ENCODE assay signal across 8 mouse cellular contexts in the genomic region with DNA sequence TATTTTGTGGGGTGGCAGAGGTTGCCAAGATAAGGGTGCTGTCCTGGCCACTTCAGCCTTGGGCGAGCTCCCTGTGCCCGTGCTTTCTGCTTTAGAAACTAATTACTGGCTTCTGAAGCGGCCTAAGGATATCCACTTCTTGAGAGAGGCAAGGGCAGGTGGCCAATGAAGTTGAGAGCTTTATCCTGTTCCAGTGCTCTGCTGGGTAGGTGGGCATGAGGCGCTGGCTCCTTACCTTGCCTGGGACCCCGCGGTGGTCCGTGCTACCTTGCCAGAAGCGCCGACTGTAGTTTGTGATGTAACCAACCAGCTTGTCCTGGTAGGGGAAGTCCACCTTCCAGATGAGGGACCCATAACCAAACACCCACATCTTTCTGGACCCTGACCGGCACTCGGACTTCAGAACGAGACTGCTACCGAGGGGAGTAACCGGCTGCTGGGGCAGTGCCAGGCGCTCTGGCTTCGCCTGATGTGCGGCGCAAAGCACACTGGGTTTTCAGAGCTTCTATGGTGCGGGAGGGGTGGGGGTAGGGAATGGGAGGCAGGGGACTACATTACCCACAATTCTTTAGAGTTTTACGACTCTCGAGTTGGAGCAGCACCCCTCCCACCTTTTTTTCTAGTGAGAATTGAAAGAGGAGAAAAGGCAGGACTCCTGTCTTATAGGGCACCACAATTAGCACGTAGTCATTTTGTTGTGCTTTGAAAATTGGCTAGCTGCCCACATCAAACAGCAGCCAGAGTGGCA. TPM values are rescaled to one million over a fixed set of nuclear protein-coding genes. Genes with fewer than 3 reads are reported as not detected.
DNase-seq lines count a peak whose midpoint lies in the region; ATAC-seq and TF ChIP-seq lines count a peak whose summit lies in the region.

Gene Chac2 (minus strand): TSS at position 474 of the 748 bp plus-strand sequence.

- ATAC-seq in heart, embryonic 15.5 days (replicated peaks; ENCODE audit: insufficient number of reproducible peaks, insufficient read depth, low FRiP score, low read depth): peak; percentile 96
- ATAC-seq in liver, embryonic 14.5 days (ENCODE audit: insufficient read depth): peak; percentile 99
- ATAC-seq in neural tube, embryonic 11.5 days (ENCODE audit: insufficient read depth, low FRiP score, low TSS enrichment): peak; percentile 98
- peak; percentile 99 for ATAC-seq in stomach, postnatal 0 days (ENCODE audit: low FRiP score, low TSS enrichment)

- peak; percentile 59 to 65 for DNase-seq in CD8-positive naive resting alpha-beta T cell, adult 2 months (ENCODE audit: low read depth in 2 of 2, low spot score in 2 of 2)
- DNase-seq in c-Kit-positive CD71-negative TER-119-negative erythroid progenitor cells, embryonic 14.5 days (ENCODE audit: low read depth): peak; percentile 67
- peak; percentile 78 for DNase-seq in forebrain, embryonic 10.5 days (ENCODE audit: extremely low spot score, low spot score)
- DNase-seq in kidney, postnatal 25 days: peak; percentile 95 to 98
- DNase-seq in liver, embryonic 14.5 days (ENCODE audit: low read depth in 3 of 3, low spot score in 3 of 3): peak; percentile 84 to 88 (median 85)
- peak; percentile 88 for DNase-seq in neural tube, embryonic 11.5 days (ENCODE audit: low spot score)
- peak; percentile 93 for DNase-seq in stomach, postnatal 0 days (ENCODE audit: low spot score)

- peak within 1 kb of the TSS; percentile 77 for H3K9ac ChIP-seq in heart, embryonic 15.5 days
- peak within 1 kb of the TSS; percentile 95 for H3K9ac ChIP-seq in liver, embryonic 14.5 days (replicated peaks)
- H3K9ac ChIP-seq in neural tube, embryonic 11.5 days (ENCODE audit: low read length): peak within 1 kb of the TSS; percentile 72
- H3K9ac ChIP-seq in stomach, postnatal 0 days (ENCODE audit: low read length): peak within 1 kb of the TSS; percentile 78

- peak within 1 kb of the TSS; percentile 78 for H3K4me2 ChIP-seq in heart, embryonic 15.5 days
- peak within 1 kb of the TSS; percentile 83 for H3K4me2 ChIP-seq in liver, embryonic 14.5 days (ENCODE audit: low read depth)
- peak within 1 kb of the TSS; percentile 55 for H3K4me2 ChIP-seq in neural tube, embryonic 11.5 days (ENCODE audit: low read depth)
- H3K4me2 ChIP-seq in stomach, postnatal 0 days (replicated peaks; ENCODE audit: low read depth): peak within 1 kb of the TSS; percentile 61

- H3K36me3 ChIP-seq in forebrain, embryonic 10.5 days (replicated peaks): 0 out of 2 replicates have a peak, but pooled peaks cover 2% of the 10 kb centered on the region
- H3K36me3 ChIP-seq in heart, embryonic 15.5 days: no peaks in the 10 kb centered on the region
- peaks cover 6% of the 10 kb centered on the region for H3K36me3 ChIP-seq in liver, embryonic 14.5 days (replicated peaks; ENCODE audit: control insufficient read depth, insufficient read depth, low read depth)
- H3K36me3 ChIP-seq in neural tube, embryonic 11.5 days (ENCODE audit: control insufficient read depth, insufficient read depth, low read length): no peaks in the 10 kb centered on the region
- H3K36me3 ChIP-seq in stomach, postnatal 0 days (ENCODE audit: control insufficient read depth, insufficient read depth, low read length): no peaks in the 10 kb centered on the region

- no peaks in the 10 kb centered on the region for H3K27me3 ChIP-seq in forebrain, embryonic 10.5 days (ENCODE audit: poor library complexity, severe bottlenecking)
- no peaks in the 10 kb centered on the region for H3K27me3 ChIP-seq in heart, embryonic 15.5 days
- H3K27me3 ChIP-seq in liver, embryonic 14.5 days (ENCODE audit: control insufficient read depth, insufficient read depth, low read length): no peaks in the 10 kb centered on the region
- no peaks in the 10 kb centered on the region for H3K27me3 ChIP-seq in neural tube, embryonic 11.5 days (ENCODE audit: control insufficient read depth, insufficient read depth, low read length)
- no peaks in the 10 kb centered on the region for H3K27me3 ChIP-seq in stomach, postnatal 0 days (ENCODE audit: control insufficient read depth, insufficient read depth, low read length)

- H3K27ac ChIP-seq in forebrain, embryonic 10.5 days: peak within 1 kb of the TSS; percentile 86
- H3K27ac ChIP-seq in heart, embryonic 15.5 days: peak within 1 kb of the TSS; percentile 87
- peak within 1 kb of the TSS; percentile 79 for H3K27ac ChIP-seq in liver, embryonic 14.5 days
- H3K27ac ChIP-seq in neural tube, embryonic 11.5 days (ENCODE audit: low read depth, low read length): no peak within 1 kb of the TSS
- peak within 1 kb of the TSS; percentile 91 for H3K27ac ChIP-seq in stomach, postnatal 0 days (replicated peaks)

- no peaks in the 10 kb centered on the region for H3K9me3 ChIP-seq in forebrain, embryonic 10.5 days
- H3K9me3 ChIP-seq in heart, embryonic 15.5 days (replicated peaks): no peaks in the 10 kb centered on the region
- no peaks in the 10 kb centered on the region for H3K9me3 ChIP-seq in liver, embryonic 14.5 days (ENCODE audit: control insufficient read depth, low read length)
- no peaks in the 10 kb centered on the region for H3K9me3 ChIP-seq in neural tube, embryonic 11.5 days (ENCODE audit: control insufficient read depth, low read length)
- H3K9me3 ChIP-seq in stomach, postnatal 0 days (ENCODE audit: control insufficient read depth, low read length): no peaks in the 10 kb centered on the region

- peaks cover 13% of the 10 kb centered on the region for H3K4me1 ChIP-seq in forebrain, embryonic 10.5 days
- peaks cover 9% of the 10 kb centered on the region for H3K4me1 ChIP-seq in heart, embryonic 15.5 days (replicated peaks)
- peaks cover 0 to 6% of the 10 kb centered on the region in 2 experiments; a peak in 2 of 4 replicates for H3K4me1 ChIP-seq in liver, embryonic 14.5 days (replicated peaks; ENCODE audit: control insufficient read depth in 2 of 2, insufficient read depth in 2 of 2, low read length in 1 of 2)
- no peaks in the 10 kb centered on the region for H3K4me1 ChIP-seq in neural tube, embryonic 11.5 days (ENCODE audit: control insufficient read depth, insufficient read depth, low read length)
- H3K4me1 ChIP-seq in stomach, postnatal 0 days (replicated peaks; ENCODE audit: control insufficient read depth, insufficient read depth): 0 out of 2 replicates have a peak, but pooled peaks cover 3% of the 10 kb centered on the region

- WGBS in forebrain, embryonic 10.5 days: 1% methylated on average over 22 of the region's 22 CpGs
- WGBS in heart, embryonic 15.5 days: under 1% methylated on average over 22 of the region's 22 CpGs
- WGBS in liver, embryonic 14.5 days (ENCODE audit: insufficient replicate concordance): under 1% methylated on average over 22 of the region's 22 CpGs
- 2% methylated on average over 22 of the region's 22 CpGs for WGBS in neural tube, embryonic 11.5 days
- under 1% methylated on average over 22 of the region's 22 CpGs for WGBS in stomach, postnatal 0 days

- TF ChIP-seq EP300 in liver, embryonic 14.5 days (IDR thresholded peaks at IDR 0.05; ENCODE audit: low read depth): peak; percentile 41
- no peak for TF ChIP-seq EP300 in stomach, postnatal 0 days (optimal IDR thresholded peaks at IDR 0.05)

- TF ChIP-seq CTCF in liver, embryonic 14.5 days (IDR thresholded peaks at IDR 0.05; ENCODE audit: low read depth): no peak
- 0 out of 2 replicates have a peak, but pooled peaks have one; percentile 3 for TF ChIP-seq CTCF in stomach, postnatal 0 days (IDR thresholded peaks at IDR 0.05; ENCODE audit: low read depth)

- peak within 1 kb of the TSS; percentile 64 for H3K4me3 ChIP-seq in forebrain, embryonic 10.5 days
- H3K4me3 ChIP-seq in heart, embryonic 15.5 days: peak within 1 kb of the TSS; percentile 73
- peak within 1 kb of the TSS; percentile 69 to 100 for H3K4me3 ChIP-seq in liver, embryonic 14.5 days (ENCODE audit: insufficient read depth in 1 of 2, low read depth in 2 of 2, low read length in 2 of 2)
- peak within 1 kb of the TSS; percentile 56 for H3K4me3 ChIP-seq in neural tube, embryonic 11.5 days (ENCODE audit: low read depth, low read length)
- peak within 1 kb of the TSS; percentile 65 for H3K4me3 ChIP-seq in stomach, postnatal 0 days (ENCODE audit: low read depth, low read length)

RNA-seq across cellular contexts. Expression of gene Chac2, which starts in this region (rescaled TPM):
- 10.3 and 11.2 TPM in 2 replicates for polyA plus RNA-seq in forebrain, embryonic 10.5 days (2016; fragmentation: Nextera tagmentation; extraction: Ambion mirVana)
- polyA plus RNA-seq in heart, embryonic 15.5 days (2015; fragmentation: Nextera tagmentation; extraction: Ambion mirVana): 14.7 and 18.2 TPM in 2 replicates
- polyA plus RNA-seq in liver, embryonic 14.5 days (2012; rRNA removed): 14.0 and 25.3 TPM in 2 replicates
- polyA plus RNA-seq in liver, embryonic 14.5 days (2014; fragmentation: Nextera tagmentation; extraction: Ambion mirVana): 84.8 and 86.8 TPM in 2 replicates
- 13.4 and 15.3 TPM in 2 replicates for polyA plus RNA-seq in neural tube, embryonic 11.5 days (2014; fragmentation: Nextera tagmentation; extraction: Ambion mirVana)
- 22.5 and 25.4 TPM in 2 replicates for polyA plus RNA-seq in stomach, postnatal 0 days (2015; fragmentation: Nextera tagmentation; extraction: Ambion mirVana)
